Mouse (Mus musculus): ENCODE measurements at regions not wholly inside any gene's neighbourhood (a gene's known extent, or its start where the extent isn't known, plus 50 kb on each side); places are given as distances from the start of the nearest gene placed in this dataset.

GRCm38 (mm10) chr7:70891700-70892099 lies 459.6 kb downstream of the Gm10295 start:
- no peak for TF ChIP-seq POLR2A (IDR thresholded peaks at IDR 0.05; ENCODE audit: low read depth, low read length)
- no peak for TF ChIP-seq CTCF (IDR thresholded peaks at IDR 0.05; ENCODE audit: extremely low read depth, insufficient read length, insufficient replicate concordance, low read depth, low read length)
